Mouse (Mus musculus) stomach, postnatal 0 days (tissue): ENCODE results near the gene Ihh. TPM values are rescaled to one million over a fixed set of nuclear protein-coding genes. Genes with fewer than 3 reads are reported as not detected.

Experiments used
- ATAC-seq: fragments of 200-750 bp; cut with Nextera tagmentation; 2 replicates; pipeline ENCODE4 v1.8.0; 2017; ENCODE audit not compliant: low FRiP score, low TSS enrichment
- DNase-seq: peaks from one replicate; pipeline ENCODE4 v3.0.0-alpha.2; 2016; ENCODE audit warnings: low spot score
- H3K27ac ChIP-seq: fragments of 300-500 bp; sonication (generic); replicated peaks from 2 replicates; pipeline ENCODE4 v1.5.1; 2014; ENCODE audit warnings: mild to moderate bottlenecking, control low read depth
- H3K27me3 ChIP-seq: fragments of 300-500 bp; sonication (generic); 2 replicates; pipeline ENCODE4 v1.6.1; 2014; ENCODE audit warnings: low read length; ENCODE audit not compliant: control insufficient read depth, insufficient read depth
- H3K36me3 ChIP-seq: fragments of 300-500 bp; sonication (generic); 2 replicates; pipeline ENCODE4 v1.6.1; 2014; ENCODE audit warnings: low read length, mixed read lengths; ENCODE audit not compliant: control insufficient read depth, insufficient read depth
- H3K4me1 ChIP-seq: fragments of 300-500 bp; sonication (generic); replicated peaks from 2 replicates; pipeline ENCODE4 v1.6.1; 2014; ENCODE audit warnings: antibody characterized with exemption; ENCODE audit not compliant: control insufficient read depth, insufficient read depth
- H3K4me2 ChIP-seq: fragments of 300-500 bp; sonication (generic); replicated peaks from 2 replicates; pipeline ENCODE4 v1.6.1; 2014; ENCODE audit warnings: low read depth, mild to moderate bottlenecking, control low read depth, moderate library complexity
- H3K4me3 ChIP-seq: fragments of 300-500 bp; sonication (generic); 2 replicates; pipeline ENCODE4 v1.5.1; 2014; ENCODE audit warnings: low read depth, low read length, control low read depth
- H3K9ac ChIP-seq: fragments of 300-500 bp; sonication (generic); 2 replicates; pipeline ENCODE4 v1.6.1; 2014; ENCODE audit warnings: mild to moderate bottlenecking, low read length, control low read depth, mixed read lengths
- H3K9me3 ChIP-seq: fragments of 300-500 bp; sonication (generic); 2 replicates; pipeline ENCODE4 v1.6.1; 2016; ENCODE audit warnings: low read length; ENCODE audit not compliant: control insufficient read depth
- CTCF ChIP-seq: IDR thresholded peaks from 2 replicates; pipeline ENCODE4 v1.5.1; 2016; ENCODE audit warnings: antibody characterized with exemption, low read depth, mild to moderate bottlenecking, moderate library complexity
- EP300 ChIP-seq: optimal IDR thresholded peaks from 2 replicates; pipeline ENCODE3; 2016; ENCODE audit warnings: antibody characterized with exemption
- whole genome bisulfite sequencing: fragments of 180-500 bp; shearing (Covaris S2); extraction: QIAGEN DNeasy Blood & Tissue Kit; methylation state at CpG from one replicate; pipeline ENCODE4 v1.1.7; 2014; 5-methylcytosine and 5-hydroxymethylcytosine counted together
- polyA plus RNA-seq: library from polyadenylated mRNA; unstranded; fragments of >200 nt; fragmentation: Nextera tagmentation; extraction: Ambion mirVana; gene quantifications from 2 replicates; pipeline ENCODE4 v1.2.1, GENCODE M21; 2015

The Ihh gene
- polyA plus RNA-seq, 1 experiment from 2014 or later, result 25.1 TPM

- H3K9ac ChIP-seq, result no peak overlapping the region
- H3K4me2 ChIP-seq, result no peak overlapping the region
- H3K27me3 ChIP-seq, result no peaks in the 10 kb centered on the region
- no peak for DNase-seq
- no peak for TF ChIP-seq CTCF
- TF ChIP-seq EP300, result no peak
- H3K9me3 ChIP-seq, result no peaks in the 10 kb centered on the region
- H3K27ac ChIP-seq, result no peak overlapping the region
- H3K4me1 ChIP-seq, result no peaks in the 10 kb centered on the region
- WGBS, result 45% methylated on average over 12 of the region's 12 CpGs
- no peak overlapping the region for H3K4me3 ChIP-seq
- ATAC-seq, result no peak
- no peaks in the 10 kb centered on the region for H3K36me3 ChIP-seq
These were observed 15.1 kb downstream of the Ihh start for GRCm38 (mm10) chr1:74936221-74936830.

GRCm38 (mm10) chr1:74935402-74935801, 16.1 kb downstream of the Ihh start, which contains the start of gene Cfap65:
Gene Cfap65 (minus strand): TSS chr1:74935599.
- DNase-seq (peak; percentile 70), ATAC-seq (no peak)
- 0 out of 2 replicates have a peak within 1 kb of the TSS, but pooled peaks have one; percentile 32 for H3K4me2 ChIP-seq
- H3K9ac ChIP-seq, result no peak within 1 kb of the TSS
- H3K4me3 ChIP-seq, result 0 out of 2 replicates have a peak within 1 kb of the TSS, but pooled peaks have one; percentile 10
- no peaks in the 10 kb centered on the region for H3K9me3 ChIP-seq
- H3K36me3 ChIP-seq, result no peaks in the 10 kb centered on the region
- TF ChIP-seq CTCF (no peak), EP300 (no peak)
- 2% methylated on average over 18 of the region's 18 CpGs for WGBS
- no peak within 1 kb of the TSS for H3K27ac ChIP-seq
- H3K4me1 ChIP-seq, result no peaks in the 10 kb centered on the region
- no peaks in the 10 kb centered on the region for H3K27me3 ChIP-seq

DNA sequence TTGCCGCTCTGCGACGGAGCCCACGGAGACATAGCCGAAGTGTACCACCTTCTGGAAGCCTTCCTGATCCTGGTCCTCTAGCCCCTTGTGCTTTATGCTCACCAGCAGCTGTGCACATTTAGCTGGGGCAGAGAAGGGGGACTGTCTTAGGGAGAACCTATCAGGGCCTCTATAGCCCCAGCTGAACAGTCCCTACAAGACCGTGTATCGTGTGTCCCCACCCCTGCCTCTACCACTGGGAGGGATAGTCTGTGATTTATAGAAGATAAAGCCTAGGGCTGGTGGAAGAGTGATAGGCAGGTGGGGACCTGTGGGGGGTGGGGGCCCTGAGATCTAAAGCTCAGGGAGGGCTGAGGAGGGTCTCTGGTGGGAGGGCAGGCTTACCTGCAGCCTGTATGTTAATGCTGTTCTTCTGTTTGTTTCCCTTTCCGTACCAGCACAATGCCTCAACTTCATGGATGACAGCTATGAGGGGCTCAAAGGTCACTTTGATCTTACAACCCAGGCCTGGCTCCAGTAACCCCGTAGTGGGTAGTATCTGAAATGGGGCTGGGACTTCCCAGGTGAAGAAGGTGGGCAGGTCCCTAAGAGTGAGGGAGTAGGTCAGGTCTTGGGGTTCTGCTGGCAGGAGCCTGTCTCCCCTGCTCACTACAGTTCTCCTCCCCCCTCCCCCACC, 23.7 kb downstream of the Ihh start:
- DNase-seq (no peak), ATAC-seq (no peak)
- Histone ChIP-seq H3K27me3 (no peaks in the 10 kb centered on the region), H3K9me3 (no peaks in the 10 kb centered on the region), H3K4me3 (no peak overlapping the region), H3K9ac (no peak overlapping the region), H3K4me1 (no peaks in the 10 kb centered on the region), H3K36me3 (no peaks in the 10 kb centered on the region), H3K27ac (no peak overlapping the region), H3K4me2 (no peak overlapping the region)
- WGBS, result 79% methylated on average over 9 of the region's 9 CpGs
- TF ChIP-seq CTCF (no peak), EP300 (no peak)

DNA sequence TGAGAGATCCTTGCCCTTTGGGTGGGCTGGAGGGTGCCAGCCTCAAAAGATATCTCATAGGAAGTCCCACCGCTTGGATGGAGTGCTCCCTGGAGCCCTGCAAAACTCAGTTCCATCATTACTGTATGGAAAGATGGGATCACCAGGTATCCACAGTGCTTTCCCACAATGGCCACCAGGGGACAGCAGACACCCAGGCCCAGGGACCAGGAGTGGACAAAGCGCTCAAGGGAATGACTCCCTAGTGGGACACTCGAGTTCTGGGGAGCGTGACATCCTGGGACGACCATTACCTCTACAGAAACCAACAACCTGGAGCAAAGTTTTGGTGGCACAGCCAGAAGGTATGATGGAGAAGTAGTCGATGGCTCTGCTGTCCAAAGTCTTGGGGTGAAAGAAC, 24.8 kb downstream of the Ihh start:
- peak; percentile 74 for DNase-seq
- TF ChIP-seq EP300 (no peak), CTCF (peak; percentile 98)
- Histone ChIP-seq H3K4me1 (no peaks in the 10 kb centered on the region), H3K36me3 (no peaks in the 10 kb centered on the region), H3K4me2 (no peak overlapping the region), H3K9me3 (no peaks in the 10 kb centered on the region), H3K27me3 (no peaks in the 10 kb centered on the region), H3K9ac (no peak overlapping the region), H3K27ac (no peak overlapping the region), H3K4me3 (no peak overlapping the region)
- 29% methylated on average over 6 of the region's 6 CpGs for WGBS
- ATAC-seq, result peak; percentile 68

DNA sequence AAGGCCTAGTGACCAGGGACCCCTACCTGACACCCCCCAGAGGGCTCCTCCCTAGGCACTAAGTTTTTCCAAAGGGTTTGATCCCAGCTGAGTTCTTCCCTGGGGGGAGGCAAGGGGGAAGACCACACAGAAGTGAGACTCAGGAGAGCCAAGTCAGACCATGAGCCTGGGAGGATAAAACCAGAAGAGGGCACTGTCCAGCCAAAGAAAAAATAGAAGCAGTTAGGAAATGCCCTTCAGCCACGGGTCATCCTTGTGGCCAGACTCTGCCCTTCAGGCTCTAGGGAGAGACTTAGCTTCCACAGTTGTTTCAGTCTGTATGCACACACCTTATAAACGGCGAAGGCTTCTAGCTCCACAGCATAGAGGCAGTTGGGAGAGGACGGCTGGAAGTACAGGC, 27.0 kb downstream of the Ihh start:
- Histone ChIP-seq H3K9me3 (no peaks in the 10 kb centered on the region), H3K27ac (no peak overlapping the region), H3K4me1 (no peaks in the 10 kb centered on the region), H3K36me3 (no peaks in the 10 kb centered on the region), H3K4me2 (no peak overlapping the region), H3K9ac (no peak overlapping the region), H3K27me3 (no peaks in the 10 kb centered on the region), H3K4me3 (no peak overlapping the region)
- WGBS, result 57% methylated on average over 4 of the region's 4 CpGs
- ATAC-seq, result no peak
- no peak for DNase-seq
- no peak for TF ChIP-seq EP300
- peak; percentile 49 for TF ChIP-seq CTCF

DNA sequence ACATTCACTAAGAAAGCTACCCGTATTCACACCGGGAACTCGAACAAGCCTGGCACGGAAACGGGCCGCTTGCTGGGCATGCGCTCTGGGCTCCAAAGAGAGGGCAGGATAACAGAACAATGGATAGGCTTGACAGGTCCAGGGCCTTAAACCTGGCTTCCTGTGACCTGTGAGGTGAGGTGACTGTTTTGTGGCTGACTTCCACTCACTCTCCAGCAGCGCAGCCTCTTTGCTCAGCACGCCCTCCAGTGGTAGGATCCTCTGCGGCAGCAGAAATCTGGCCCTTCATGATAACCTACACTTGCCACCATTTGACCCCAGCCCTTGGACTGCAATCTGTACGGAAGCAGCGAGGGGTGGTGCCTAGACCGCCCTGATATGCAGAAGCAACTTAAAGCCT, 35.8 kb downstream of the Ihh start:
- peak; percentile 56 for DNase-seq
- H3K4me1 ChIP-seq, result no peaks in the 10 kb centered on the region
- H3K27me3 ChIP-seq, result no peaks in the 10 kb centered on the region
- no peak overlapping the region for H3K27ac ChIP-seq
- no peaks in the 10 kb centered on the region for H3K36me3 ChIP-seq
- no peak overlapping the region for H3K9ac ChIP-seq
- 22% methylated on average over 13 of the region's 13 CpGs for WGBS
- TF ChIP-seq CTCF, result peak; percentile 71
- TF ChIP-seq EP300, result no peak
- no peaks in the 10 kb centered on the region for H3K9me3 ChIP-seq
- ATAC-seq, result peak; percentile 39; the same call in 1 of the 2 replicates
- H3K4me3 ChIP-seq, result no peak overlapping the region
- no peak overlapping the region for H3K4me2 ChIP-seq
